ENCODE assay signal across 9 mouse cellular contexts in the genomic region with DNA sequence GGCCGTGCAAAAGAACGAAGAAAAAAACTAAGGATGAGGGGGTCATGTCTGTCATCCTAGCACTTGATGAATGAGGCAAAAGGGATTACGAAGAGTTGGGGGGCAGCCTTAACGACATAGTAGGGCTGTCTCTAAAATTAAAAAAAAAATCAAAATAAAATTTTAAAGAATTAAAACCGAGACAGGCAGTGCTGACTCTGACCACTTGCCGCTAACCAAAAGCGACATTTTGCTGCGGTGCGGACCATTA. TPM values are rescaled to one million over a fixed set of nuclear protein-coding genes. Genes with fewer than 3 reads are reported as not detected.
DNase-seq lines count a peak whose midpoint lies in the region; ATAC-seq and TF ChIP-seq lines count a peak whose summit lies in the region.
"Had no signal": no experiment of that assay in that cellular context is flagged by ENCODE, and none has a peak within 500 bp of the region (broad histone marks: within the 10 kb centered on the region; RNA-seq: fewer than 3 reads in every experiment).

No protein-coding gene starts in this region.

- peak overlapping the region; percentile 77 for H3K4me2 ChIP-seq in hindbrain, embryonic 14.5 days (replicated peaks)
- peak overlapping the region; percentile 66 for H3K4me2 ChIP-seq in midbrain, embryonic 14.5 days (ENCODE audit: low read length)

- no peak for TF ChIP-seq CTCF in kidney, adult 2 months (conservative IDR thresholded peaks at IDR 0.05; ENCODE audit: insufficient read depth, insufficient read length, low read depth, low read length)
- no peak for TF ChIP-seq CTCF in bone marrow macrophage, adult 2 months (IDR thresholded peaks at IDR 0.05; ENCODE audit: low read depth, low read length)

- no peaks in the 10 kb centered on the region for H3K36me3 ChIP-seq in kidney, adult 2 months (ENCODE audit: control insufficient read depth, insufficient read depth, low read length)
- H3K36me3 ChIP-seq in hindbrain, embryonic 14.5 days (replicated peaks; ENCODE audit: control insufficient read depth, insufficient read depth) = no peaks in the 10 kb centered on the region
- no peaks in the 10 kb centered on the region for H3K36me3 ChIP-seq in midbrain, embryonic 14.5 days (ENCODE audit: control insufficient read depth, insufficient read depth, low read length)

- ATAC-seq in hindbrain, embryonic 14.5 days (ENCODE audit: low FRiP score) = no peak
- ATAC-seq in midbrain, embryonic 14.5 days (ENCODE audit: low FRiP score, low TSS enrichment) = no peak

- TF ChIP-seq POLR2A in kidney, adult 2 months (IDR thresholded peaks at IDR 0.05; ENCODE audit: low read depth, low read length) = no peak
- TF ChIP-seq POLR2A in bone marrow macrophage, adult 2 months (IDR thresholded peaks at IDR 0.05; ENCODE audit: borderline replicate concordance, low read depth, low read length) = no peak

- no peaks in the 10 kb centered on the region for H3K9me3 ChIP-seq in hindbrain, embryonic 14.5 days (ENCODE audit: control insufficient read depth, low read length)
- no peaks in the 10 kb centered on the region for H3K9me3 ChIP-seq in midbrain, embryonic 14.5 days (ENCODE audit: control insufficient read depth, low read length)

- no peaks in the 10 kb centered on the region for H3K27me3 ChIP-seq in kidney, adult 2 months (replicated peaks; ENCODE audit: control insufficient read depth, insufficient read depth, low read length)
- no peaks in the 10 kb centered on the region for H3K27me3 ChIP-seq in hindbrain, embryonic 14.5 days (ENCODE audit: control insufficient read depth, insufficient read depth, low read length)
- H3K27me3 ChIP-seq in midbrain, embryonic 14.5 days (ENCODE audit: control insufficient read depth, insufficient read depth, low read length) = no peaks in the 10 kb centered on the region
- H3K27me3 ChIP-seq: Patski had no signal

- peak overlapping the region; percentile 89 for H3K9ac ChIP-seq in hindbrain, embryonic 14.5 days
- H3K9ac ChIP-seq in midbrain, embryonic 14.5 days (replicated peaks; ENCODE audit: low read length) = peak overlapping the region; percentile 52

- peak overlapping the region; percentile 1 for H3K27ac ChIP-seq in kidney, adult 2 months (ENCODE audit: insufficient read depth, low read depth, low read length)
- peak overlapping the region; percentile 83 for H3K27ac ChIP-seq in bone marrow macrophage, adult 2 months (ENCODE audit: insufficient read depth, low read depth, low read length)
- peak overlapping the region; percentile 94 for H3K27ac ChIP-seq in hindbrain, embryonic 14.5 days
- peak overlapping the region; percentile 97 for H3K27ac ChIP-seq in midbrain, embryonic 14.5 days (replicated peaks; ENCODE audit: low read depth, low read length)

- WGBS in kidney, adult 2 months = under 1% methylated on average over 9 of the region's 9 CpGs
- WGBS in hindbrain, embryonic 14.5 days = 2% methylated on average over 9 of the region's 9 CpGs
- 3% methylated on average over 9 of the region's 9 CpGs for WGBS in midbrain, embryonic 14.5 days

- no peak for DNase-seq in kidney, adult 2 months
- DNase-seq in kidney, postnatal 14 days = no peak
- peak; percentile 36 for DNase-seq in hindbrain, embryonic 14.5 days (ENCODE audit: low spot score)
- DNase-seq in midbrain, embryonic 14.5 days = no peak
- no peak for DNase-seq in Muller cell, postnatal 12 days (ENCODE audit: inconsistent ontology term)
- DNase-seq in retina, postnatal 1 day = no peak
- no peak for DNase-seq in right cerebral cortex, adult 2 months (ENCODE audit: low spot score in 2 of 2)

- H3K4me3 ChIP-seq in kidney, adult 2 months (ENCODE audit: insufficient read depth, low read depth, low read length) = peak overlapping the region; percentile 55; the same call in 1 of the 2 replicates
- H3K4me3 ChIP-seq in bone marrow macrophage, adult 2 months (ENCODE audit: insufficient read depth, low read length) = peak overlapping the region; percentile 65
- peak overlapping the region; percentile 87 for H3K4me3 ChIP-seq in hindbrain, embryonic 14.5 days (replicated peaks; ENCODE audit: low read length)
- H3K4me3 ChIP-seq in midbrain, embryonic 14.5 days (replicated peaks; ENCODE audit: low read depth, low read length) = peak overlapping the region; percentile 78

- H3K4me1 ChIP-seq in kidney, adult 2 months (ENCODE audit: control insufficient read depth, insufficient read depth, low read length) = peaks cover 8% of the 10 kb centered on the region; the same call in 1 of the 2 replicates
- peaks cover 24% of the 10 kb centered on the region for H3K4me1 ChIP-seq in bone marrow macrophage, adult 2 months (ENCODE audit: control insufficient read depth, insufficient read depth, low read length)
- H3K4me1 ChIP-seq in hindbrain, embryonic 14.5 days (replicated peaks; ENCODE audit: control insufficient read depth, insufficient read depth, low read length) = peaks cover 30% of the 10 kb centered on the region
- peaks cover 22% of the 10 kb centered on the region for H3K4me1 ChIP-seq in midbrain, embryonic 14.5 days (ENCODE audit: control insufficient read depth, insufficient read depth, low read length)

RNA-seq across cellular contexts. Expression of gene Csnk1g2, which starts 1.0 kb away (rescaled TPM):
- 166 and 193 TPM in 2 replicates for polyA plus RNA-seq in kidney, adult 2 months (2012; rRNA removed)
- polyA plus RNA-seq in bone marrow macrophage, adult 2 months (2012; ENCODE audit: insufficient read depth, insufficient read length, missing spikeins) = 87.3 and 98.4 TPM in 2 replicates
- 65.4 and 76.4 TPM in 2 replicates for polyA plus RNA-seq in hindbrain, embryonic 14.5 days (2014; fragmentation: Nextera tagmentation; extraction: Ambion mirVana)
- polyA plus RNA-seq in midbrain, embryonic 14.5 days (2014; fragmentation: Nextera tagmentation; extraction: Ambion mirVana) = 74.1 and 98.5 TPM in 2 replicates

RNA-seq across cellular contexts. Expression of gene Gm49322, which starts 15.8 kb away (rescaled TPM):
- 0.91 and 1.6 TPM in 2 replicates for polyA plus RNA-seq in kidney, adult 2 months (2012; rRNA removed)
- 1.1 and 2.1 TPM in 2 replicates for polyA plus RNA-seq in bone marrow macrophage, adult 2 months (2012; ENCODE audit: insufficient read depth, insufficient read length, missing spikeins)
- polyA plus RNA-seq in hindbrain, embryonic 14.5 days (2014; fragmentation: Nextera tagmentation; extraction: Ambion mirVana) = 1.7 and 1.9 TPM in 2 replicates
- 2.5 and 2.6 TPM in 2 replicates for polyA plus RNA-seq in midbrain, embryonic 14.5 days (2014; fragmentation: Nextera tagmentation; extraction: Ambion mirVana)

RNA-seq across cellular contexts. Expression of gene Adat3, which starts 18.9 kb away (rescaled TPM):
- 3.4 and 4.4 TPM in 2 replicates for polyA plus RNA-seq in kidney, adult 2 months (2012; rRNA removed)
- 2.2 and 3.2 TPM in 2 replicates for polyA plus RNA-seq in bone marrow macrophage, adult 2 months (2012; ENCODE audit: insufficient read depth, insufficient read length, missing spikeins)
- 5.2 and 5.6 TPM in 2 replicates for polyA plus RNA-seq in hindbrain, embryonic 14.5 days (2014; fragmentation: Nextera tagmentation; extraction: Ambion mirVana)
- 4.9 and 5.0 TPM in 2 replicates for polyA plus RNA-seq in midbrain, embryonic 14.5 days (2014; fragmentation: Nextera tagmentation; extraction: Ambion mirVana)

RNA-seq across cellular contexts. Expression of gene Scamp4, which starts 18.9 kb away (rescaled TPM):
- polyA plus RNA-seq in kidney, adult 2 months (2012; rRNA removed) = 96.0 and 98.2 TPM in 2 replicates
- 29.3 and 35.4 TPM in 2 replicates for polyA plus RNA-seq in bone marrow macrophage, adult 2 months (2012; ENCODE audit: insufficient read depth, insufficient read length, missing spikeins)
- polyA plus RNA-seq in hindbrain, embryonic 14.5 days (2014; fragmentation: Nextera tagmentation; extraction: Ambion mirVana) = 63.1 and 64.5 TPM in 2 replicates
- 62.1 and 67.6 TPM in 2 replicates for polyA plus RNA-seq in midbrain, embryonic 14.5 days (2014; fragmentation: Nextera tagmentation; extraction: Ambion mirVana)

RNA-seq across cellular contexts. Expression of gene Abhd17a, which starts 31.5 kb away (rescaled TPM):
- polyA plus RNA-seq in kidney, adult 2 months (2012; rRNA removed) = 175 and 221 TPM in 2 replicates
- polyA plus RNA-seq in bone marrow macrophage, adult 2 months (2012; ENCODE audit: insufficient read depth, insufficient read length, missing spikeins) = 63.2 and 67.3 TPM in 2 replicates
- 157 and 174 TPM in 2 replicates for polyA plus RNA-seq in hindbrain, embryonic 14.5 days (2014; fragmentation: Nextera tagmentation; extraction: Ambion mirVana)
- 128 and 151 TPM in 2 replicates for polyA plus RNA-seq in midbrain, embryonic 14.5 days (2014; fragmentation: Nextera tagmentation; extraction: Ambion mirVana)

Comparison
In these comparisons a context has a peak if more than half of its experiments do, and no peak if none do; other contexts are left out.
1. H3K27ac ChIP-seq: peak in every context shown above with its lines; median percentile 97 in midbrain, embryonic 14.5 days; 94 in hindbrain, embryonic 14.5 days; 83 in bone marrow macrophage, adult 2 months; 1 in kidney, adult 2 months.